Mouse (Mus musculus): ENCODE measurements around the gene B230118H07Rik.
A peak's percentile ranks its signal among the peaks of the same experiment; 100 is the strongest.
"Not testable (repeated sequence)": the region's sequence is repeated elsewhere in the genome, so short reads cannot be mapped to it uniquely, and the experiment has no call there.

Gene B230118H07Rik

GRCm38 (mm10) chr2:101591356-101591755 is 58.0 kb downstream of the B230118H07Rik start:
- DNase-seq (ENCODE audit: low spot score) = no peak

- DNase-seq (ENCODE audit: low spot score) = no peak
Measured at GRCm38 (mm10) chr2:101581418-101581817, 67.9 kb downstream of the B230118H07Rik start.

GRCm38 (mm10) chr2:101580977-101581376 is 68.4 kb downstream of the B230118H07Rik start:
- no peak for DNase-seq (ENCODE audit: low spot score)

- no peak for DNase-seq (ENCODE audit: low spot score)
Measured at GRCm38 (mm10) chr2:101580428-101580827, 68.9 kb downstream of the B230118H07Rik start.

GRCm38 (mm10) chr2:101580027-101580426 is 69.3 kb downstream of the B230118H07Rik start:
- no peak for DNase-seq (ENCODE audit: low spot score)

GRCm38 (mm10) chr2:101577243-101577642 is 72.1 kb downstream of the B230118H07Rik start:
- no peak for DNase-seq (ENCODE audit: low spot score)

GRCm38 (mm10) chr2:101569230-101569629 is 80.1 kb downstream of the B230118H07Rik start:
- DNase-seq (ENCODE audit: low spot score) = no peak

GRCm38 (mm10) chr2:101567490-101567889 is 81.8 kb downstream of the B230118H07Rik start:
- DNase-seq (ENCODE audit: low spot score) = no peak

GRCm38 (mm10) chr2:101563776-101564175 is 85.6 kb downstream of the B230118H07Rik start:
- DNase-seq (ENCODE audit: low spot score) = no peak

GRCm38 (mm10) chr2:101563206-101563605 is 86.1 kb downstream of the B230118H07Rik start:
- DNase-seq (ENCODE audit: low spot score) = no peak

- DNase-seq (ENCODE audit: low spot score) = no peak
Measured at GRCm38 (mm10) chr2:101559431-101559830, 89.9 kb downstream of the B230118H07Rik start.

- DNase-seq (ENCODE audit: low spot score) = no peak
Measured at GRCm38 (mm10) chr2:101555886-101556285, 93.4 kb downstream of the B230118H07Rik start.

GRCm38 (mm10) chr2:101553851-101554250 is 95.5 kb downstream of the B230118H07Rik start:
- DNase-seq (ENCODE audit: low spot score) = no peak

GRCm38 (mm10) chr2:101552301-101552700 is 97.0 kb downstream of the B230118H07Rik start:
- DNase-seq (ENCODE audit: low spot score) = no peak

GRCm38 (mm10) chr2:101551026-101551719 is 98.2 kb downstream of the B230118H07Rik start:
- no peak for DNase-seq (ENCODE audit: low spot score)

GRCm38 (mm10) chr2:101550176-101550575 is 99.2 kb downstream of the B230118H07Rik start:
- no peak for DNase-seq (ENCODE audit: low spot score)

- no peak for DNase-seq (ENCODE audit: low spot score)
Measured at GRCm38 (mm10) chr2:101548866-101549265, 100.5 kb downstream of the B230118H07Rik start.

- no peak for DNase-seq (ENCODE audit: low spot score)
Measured at GRCm38 (mm10) chr2:101545593-101545992, 103.7 kb downstream of the B230118H07Rik start.

- DNase-seq (ENCODE audit: low spot score) = no peak
Measured at GRCm38 (mm10) chr2:101543704-101544417, 105.5 kb downstream of the B230118H07Rik start.

GRCm38 (mm10) chr2:101536887-101537286 is 112.4 kb downstream of the B230118H07Rik start:
- DNase-seq (ENCODE audit: low spot score) = not testable (repeated sequence)

GRCm38 (mm10) chr2:101533741-101534140 is 115.6 kb downstream of the B230118H07Rik start:
- no peak for DNase-seq (ENCODE audit: low spot score)

- peak; percentile 45 for DNase-seq (ENCODE audit: low spot score)
Measured at GRCm38 (mm10) chr2:101525503-101526381, 123.6 kb downstream of the B230118H07Rik start.

Measured in testis, postnatal 10 days (tissue).